Mouse (Mus musculus) bone marrow, adult 2 months (tissue): ENCODE data around the gene Ddc.

ENCODE experiments used
- CTCF ChIP-seq: fragments of 200-500 bp; IDR thresholded peaks from 2 replicates; pipeline ENCODE4 v1.5.1; 2011; ENCODE audit warnings: low read length, control low read depth; ENCODE audit not compliant: control insufficient read depth, insufficient read depth
- POLR2A ChIP-seq: fragments of 200-500 bp; IDR thresholded peaks from 2 replicates; pipeline ENCODE4 v1.6.1; 2011; ENCODE audit warnings: low read depth, mild to moderate bottlenecking, control low read depth, low read length, borderline replicate concordance; ENCODE audit not compliant: control insufficient read depth

DNA sequence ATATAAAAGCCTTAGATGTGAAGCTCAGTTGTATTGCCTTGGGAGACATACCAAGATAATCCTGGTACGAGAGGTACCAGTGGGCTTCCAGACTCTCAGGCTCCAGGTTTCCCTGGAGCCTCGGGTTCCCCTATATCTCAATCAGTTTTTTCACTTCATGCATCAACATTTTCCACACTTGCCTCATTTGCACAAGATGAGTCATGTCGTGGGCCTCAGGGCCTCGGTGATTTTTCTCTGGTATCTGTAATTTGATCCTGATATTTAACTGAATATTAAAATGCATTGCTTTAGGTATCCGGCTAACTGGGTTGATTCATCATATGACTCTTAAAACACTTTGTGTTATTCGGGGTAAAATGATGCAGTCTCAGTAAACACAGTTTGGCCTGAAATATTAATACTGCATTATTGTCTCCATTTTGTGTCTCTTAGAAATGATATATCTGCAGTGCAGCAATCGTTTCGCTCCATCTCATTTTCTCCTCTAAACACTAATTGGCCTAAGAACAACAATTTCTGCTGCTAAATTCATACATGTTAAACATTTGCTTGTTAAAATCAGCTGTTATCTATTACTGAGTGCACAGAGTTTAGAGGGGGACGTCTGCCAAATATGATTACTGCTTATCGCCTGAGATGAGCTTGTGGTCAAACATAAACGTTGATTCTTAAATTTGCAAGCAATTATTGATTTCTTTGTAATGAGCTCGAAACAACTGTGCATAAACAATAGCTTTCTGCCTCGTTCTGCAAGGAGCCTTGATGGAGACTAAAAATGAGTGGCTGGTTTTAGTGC is 48.2 kb downstream of the Ddc start:
- TF ChIP-seq CTCF (no peak), POLR2A (no peak)
